Mouse (Mus musculus) E14TG2a.4 (cell line): ENCODE results near the gene Plce1.

Experiments used
- H3K27me3 ChIP-seq: 2 replicates; pipeline ENCODE4 v1.6.1; 2014; ENCODE audit warnings: low read length, control low read depth; ENCODE audit not compliant: insufficient read depth
- H3K36me3 ChIP-seq: 2 replicates; pipeline ENCODE4 v1.6.1; 2014; ENCODE audit warnings: low read length, control low read depth; ENCODE audit not compliant: insufficient read depth
- H3K4me1 ChIP-seq: replicated peaks from 2 replicates; pipeline ENCODE4 v1.6.1; 2014; ENCODE audit warnings: low read depth, low read length, control low read depth
- H3K4me3 ChIP-seq: replicated peaks from 2 replicates; pipeline ENCODE4 v1.5.1; 2014; ENCODE audit warnings: mild to moderate bottlenecking, low read length
- H3K9me3 ChIP-seq: 2 replicates; pipeline ENCODE4 v1.6.1; 2014; ENCODE audit warnings: low read length, control low read depth
- CTCF ChIP-seq: conservative IDR thresholded peaks from 2 replicates; pipeline ENCODE4 v1.5.1; 2014; ENCODE audit warnings: low read length
- NANOG ChIP-seq: IDR thresholded peaks from 2 replicates; pipeline ENCODE4 v1.6.1; 2014; ENCODE audit warnings: borderline replicate concordance, low read length, mixed read lengths
- POU5F1 ChIP-seq: IDR thresholded peaks from 2 replicates; pipeline ENCODE4 v1.6.1; 2014; ENCODE audit warnings: low read length, borderline replicate concordance

Plce1 gene

DNA sequence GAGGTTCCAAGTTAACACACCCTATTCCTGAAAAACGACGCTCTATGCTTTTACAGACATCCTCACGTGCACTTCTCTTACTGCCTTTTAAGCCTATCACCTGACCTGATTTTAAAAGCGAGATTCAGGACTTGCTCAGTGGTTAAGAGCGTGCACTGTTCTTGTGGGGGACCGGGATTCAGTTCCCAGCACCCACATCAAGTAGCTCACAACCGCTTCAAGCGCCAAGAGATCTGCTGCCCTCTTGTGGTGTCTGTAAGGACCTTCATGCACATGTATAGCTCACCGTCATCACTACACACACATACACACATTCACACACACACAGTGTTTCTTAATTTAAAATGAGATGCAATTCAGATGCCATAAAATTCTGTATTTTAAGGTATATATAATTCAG is 21.9 kb upstream of the Plce1 start:
- peak; percentile 43 for TF ChIP-seq CTCF
- no peak for TF ChIP-seq NANOG
- Histone ChIP-seq H3K4me1 (no peaks in the 10 kb centered on the region; the same call in 1 of the 2 replicates), H3K27me3 (no peaks in the 10 kb centered on the region), H3K36me3 (no peaks in the 10 kb centered on the region), H3K4me3 (no peak overlapping the region), H3K9me3 (0 out of 2 replicates have a peak, but pooled peaks cover 8% of the 10 kb centered on the region)

DNA sequence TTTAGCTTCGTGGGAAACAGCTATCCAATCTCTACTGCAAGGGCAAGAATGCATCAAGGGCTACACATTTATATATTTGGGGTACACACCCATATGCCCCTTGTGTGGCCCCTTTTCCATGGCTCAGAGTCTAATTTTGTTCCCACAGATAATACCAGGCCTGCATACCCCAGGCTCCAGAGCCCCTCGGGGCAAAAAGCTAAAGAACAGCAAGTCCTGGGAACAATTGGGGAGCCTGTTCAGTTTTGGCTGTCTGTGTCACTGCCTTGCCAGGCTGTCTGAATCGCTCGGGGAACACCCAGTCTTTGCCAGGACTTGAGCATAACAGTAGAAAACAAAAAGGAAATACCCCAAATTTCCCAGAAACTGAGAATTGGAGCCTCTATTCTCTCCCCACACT is 20.2 kb upstream of the Plce1 start:
- Histone ChIP-seq H3K4me3 (no peak overlapping the region), H3K36me3 (no peaks in the 10 kb centered on the region), H3K4me1 (no peaks in the 10 kb centered on the region; the same call in 1 of the 2 replicates), H3K9me3 (peaks cover 16% of the 10 kb centered on the region), H3K27me3 (no peaks in the 10 kb centered on the region)
- TF ChIP-seq POU5F1 (no peak), NANOG (no peak), CTCF (no peak)

DNA sequence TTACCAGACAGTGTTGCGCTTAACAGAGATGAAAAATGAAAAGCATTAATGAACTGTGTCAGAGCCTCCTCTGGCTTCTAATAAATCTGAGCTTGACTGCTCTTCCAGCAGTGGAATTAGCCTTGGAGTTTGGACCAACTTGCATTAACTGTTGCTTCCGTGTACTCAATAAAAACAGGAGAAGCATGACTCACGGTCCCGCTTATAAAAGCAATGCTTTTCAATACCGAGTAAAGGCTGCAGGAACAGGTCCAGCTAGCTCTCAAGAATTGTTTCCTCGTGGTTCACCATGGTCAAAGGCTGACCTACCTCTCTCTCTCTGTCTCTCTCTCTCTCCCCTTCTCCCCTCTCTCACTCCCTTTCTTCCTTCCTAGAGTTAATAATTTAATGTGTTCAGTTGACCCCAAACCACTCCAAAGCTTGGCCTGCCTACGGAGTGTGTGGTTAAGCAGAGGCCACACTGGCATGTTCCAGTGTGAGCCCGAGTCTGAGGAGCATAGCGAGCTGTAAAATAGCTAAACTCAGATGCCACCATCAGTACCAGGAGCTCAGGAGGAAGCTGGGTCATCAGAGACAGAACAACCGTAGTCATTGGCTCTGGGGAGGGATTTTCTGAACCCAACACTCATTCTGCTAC is 10.5 kb upstream of the Plce1 start:
- H3K4me3 ChIP-seq, result no peak overlapping the region
- no peaks in the 10 kb centered on the region for H3K9me3 ChIP-seq
- H3K4me1 ChIP-seq, result no peaks in the 10 kb centered on the region
- H3K36me3 ChIP-seq, result no peaks in the 10 kb centered on the region
- H3K27me3 ChIP-seq, result peaks cover 5% of the 10 kb centered on the region; the same call in 1 of the 2 replicates
- TF ChIP-seq CTCF (no peak), NANOG (no peak), POU5F1 (no peak)

DNA sequence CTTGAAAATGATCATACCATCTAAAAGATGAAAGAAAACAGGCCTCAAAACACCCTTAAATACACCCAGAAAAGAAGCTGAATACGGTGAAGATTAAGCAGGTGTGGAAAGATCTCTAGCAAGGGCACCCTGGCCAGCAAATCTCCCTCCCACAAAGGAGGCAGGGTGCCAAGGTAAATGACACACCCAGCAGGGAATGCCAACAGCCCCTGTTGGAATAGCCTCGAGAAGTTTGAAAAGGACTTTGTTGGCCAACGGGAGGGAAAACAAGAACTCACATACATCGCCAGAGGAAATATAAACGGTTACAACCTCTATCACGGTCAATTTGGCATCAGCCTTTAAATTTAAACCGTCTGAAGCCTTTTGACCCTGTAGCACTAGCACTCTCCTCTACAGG is 5.5 kb upstream of the Plce1 start:
- no peak for TF ChIP-seq POU5F1
- TF ChIP-seq NANOG, result no peak
- no peak for TF ChIP-seq CTCF
- H3K4me1 ChIP-seq, result peaks cover 6% of the 10 kb centered on the region; the same call in 1 of the 2 replicates
- H3K36me3 ChIP-seq, result no peaks in the 10 kb centered on the region
- peaks cover 33% of the 10 kb centered on the region for H3K27me3 ChIP-seq
- no peaks in the 10 kb centered on the region for H3K9me3 ChIP-seq
- H3K4me3 ChIP-seq, result no peak overlapping the region

DNA sequence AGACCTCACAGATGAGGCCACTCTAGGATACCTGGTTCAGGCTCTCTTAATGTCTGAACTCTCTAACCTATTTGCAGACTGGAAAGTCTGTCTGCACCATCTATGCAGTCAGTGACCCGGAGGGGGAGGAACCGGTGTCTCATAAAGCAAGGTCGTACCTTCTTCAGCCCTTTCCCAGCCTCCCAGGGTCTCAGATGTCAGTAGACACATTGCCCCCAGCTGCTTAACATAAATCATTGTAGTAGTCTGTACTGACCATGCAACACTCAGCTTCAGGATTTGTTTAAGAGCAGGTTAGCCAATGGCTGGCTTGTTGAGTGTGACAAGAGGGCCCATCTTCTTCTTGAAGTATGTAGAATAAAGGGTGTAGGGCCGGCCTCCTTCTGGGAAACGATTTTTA is 2.6 kb upstream of the Plce1 start:
- no peak for TF ChIP-seq NANOG
- no peak for TF ChIP-seq POU5F1
- TF ChIP-seq CTCF, result no peak
- Histone ChIP-seq H3K4me1 (peaks cover 25% of the 10 kb centered on the region), H3K4me3 (no peak overlapping the region)

DNA sequence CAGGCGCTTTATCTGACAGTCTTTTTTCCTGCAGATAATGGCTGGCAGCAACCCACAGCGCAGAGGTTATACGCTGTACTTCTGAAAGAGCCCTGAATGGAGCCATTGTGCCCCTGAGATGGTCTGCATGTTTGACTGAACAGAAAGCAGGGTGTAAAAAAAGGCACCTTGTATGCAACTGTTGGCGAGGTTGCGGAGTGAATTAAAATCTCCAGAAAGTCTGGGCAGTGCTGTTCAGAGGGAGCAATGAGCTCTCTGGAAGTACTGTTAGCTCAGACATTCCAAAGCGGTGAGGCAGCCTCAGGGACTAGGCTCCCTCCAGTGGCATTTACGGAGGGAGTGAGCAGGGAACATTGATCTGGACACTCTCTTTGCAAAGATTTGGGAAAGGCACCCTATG is 2.0 kb upstream of the Plce1 start:
- Histone ChIP-seq H3K4me3 (0 out of 2 replicates have a peak overlapping the region, but pooled peaks have one; percentile 37), H3K27me3 (peaks cover 61% of the 10 kb centered on the region), H3K36me3 (no peaks in the 10 kb centered on the region), H3K9me3 (no peaks in the 10 kb centered on the region), H3K4me1 (peaks cover 25% of the 10 kb centered on the region)
- TF ChIP-seq POU5F1, result no peak
- TF ChIP-seq CTCF, result no peak
- no peak for TF ChIP-seq NANOG

More for the DNA sequence above, 2.6 kb upstream of the Plce1 start:
- Histone ChIP-seq H3K36me3 (no peaks in the 10 kb centered on the region), H3K9me3 (no peaks in the 10 kb centered on the region), H3K27me3 (peaks cover 55% of the 10 kb centered on the region)

DNA sequence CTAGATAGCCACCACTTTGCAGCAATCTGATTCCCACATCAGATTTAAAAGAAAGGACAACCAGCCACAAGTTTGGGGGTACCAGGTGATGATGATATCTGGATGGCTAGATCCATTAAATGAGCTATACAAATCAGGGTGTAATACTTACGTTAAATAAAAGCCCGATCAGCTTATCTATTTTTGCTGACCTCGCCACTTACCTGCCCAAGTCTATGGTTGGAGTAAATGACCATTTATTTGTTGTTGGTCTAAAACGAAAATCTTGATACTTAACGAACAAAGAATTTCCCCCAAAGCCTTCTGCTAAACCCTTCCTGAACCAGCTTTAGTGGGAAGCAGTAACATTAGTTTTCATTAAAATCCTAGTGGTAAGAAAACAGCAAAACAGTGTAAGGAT is 1.4 kb upstream of the Plce1 start:
- no peak for TF ChIP-seq POU5F1
- TF ChIP-seq CTCF, result no peak
- TF ChIP-seq NANOG, result no peak
- Histone ChIP-seq H3K9me3 (no peaks in the 10 kb centered on the region), H3K4me3 (no peak overlapping the region), H3K36me3 (no peaks in the 10 kb centered on the region), H3K27me3 (peaks cover 65% of the 10 kb centered on the region), H3K4me1 (peaks cover 25% of the 10 kb centered on the region)

DNA sequence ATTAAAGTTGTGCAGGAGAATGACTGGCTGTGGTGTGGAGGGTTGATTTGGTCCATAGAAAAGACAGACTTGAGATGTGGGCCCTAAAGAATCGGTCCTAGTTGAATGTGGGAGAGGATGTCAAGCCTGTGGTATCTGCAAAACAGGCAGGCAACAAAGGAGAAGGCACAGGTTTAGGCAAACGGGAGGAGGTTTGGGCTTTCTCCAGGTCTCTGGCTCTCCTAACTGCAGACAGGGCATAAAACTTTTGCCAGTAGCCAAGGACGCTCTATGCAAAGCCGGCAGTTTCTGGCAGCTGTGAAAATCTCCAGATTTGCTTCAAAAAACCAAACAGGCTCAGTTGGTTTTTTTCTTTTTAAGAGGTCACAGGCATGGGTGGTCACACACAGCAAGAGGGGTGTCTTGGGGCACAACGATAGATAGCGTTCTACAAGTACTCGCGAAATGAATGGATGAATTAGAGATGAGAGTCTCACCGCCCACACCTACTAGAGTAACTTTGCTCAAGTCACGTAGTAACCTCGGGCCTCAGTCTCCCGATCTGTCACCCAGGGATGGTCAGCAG is 671 bp upstream of the Plce1 start:
- peak overlapping the region; percentile 86 for H3K4me3 ChIP-seq
- TF ChIP-seq CTCF (no peak), POU5F1 (no peak), NANOG (no peak)
- H3K9me3 ChIP-seq, result no peaks in the 10 kb centered on the region

More for the DNA sequence above, 671 bp upstream of the Plce1 start:
- Histone ChIP-seq H3K36me3 (no peaks in the 10 kb centered on the region), H3K4me1 (peaks cover 25% of the 10 kb centered on the region), H3K27me3 (peaks cover 73% of the 10 kb centered on the region)
